Mouse (Mus musculus): ENCODE measurements around the gene Ubr4.

Ubr4 gene

GRCm38 (mm10) chr4:139432966-139433765 is 80.8 kb downstream of the Ubr4 start:
- peak; percentile 42 for DNase-seq

- DNase-seq: peak; percentile 33
These were observed 88.8 kb downstream of the Ubr4 start for GRCm38 (mm10) chr4:139441244-139441643.

- peak; percentile 43 for DNase-seq
These were observed 89.4 kb downstream of the Ubr4 start for GRCm38 (mm10) chr4:139441806-139442205.

GRCm38 (mm10) chr4:139442391-139443355 is 90.3 kb downstream of the Ubr4 start:
- peak; percentile 12 for DNase-seq

- DNase-seq: no peak
These were observed 91.9 kb downstream of the Ubr4 start for GRCm38 (mm10) chr4:139444315-139444714.

- no peak for DNase-seq
These were observed 93.8 kb downstream of the Ubr4 start for GRCm38 (mm10) chr4:139446176-139446575.

GRCm38 (mm10) chr4:139446731-139447675 is 94.6 kb downstream of the Ubr4 start:
- DNase-seq: peak; percentile 66

GRCm38 (mm10) chr4:139452944-139453700 is 100.7 kb downstream of the Ubr4 start:
- DNase-seq: no peak

- DNase-seq: no peak
These were observed 101.9 kb downstream of the Ubr4 start for GRCm38 (mm10) chr4:139454339-139454738.

- DNase-seq: no peak
These were observed 107.6 kb downstream of the Ubr4 start for GRCm38 (mm10) chr4:139459970-139460369.

- no peak for DNase-seq
These were observed 111.8 kb downstream of the Ubr4 start for GRCm38 (mm10) chr4:139464163-139464562.

GRCm38 (mm10) chr4:139466541-139466940 is 114.1 kb downstream of the Ubr4 start:
- no peak for DNase-seq

- peak; percentile 91 for DNase-seq
These were observed 117.8 kb downstream of the Ubr4 start for GRCm38 (mm10) chr4:139470198-139470597.

GRCm38 (mm10) chr4:139476663-139477625 is 124.5 kb downstream of the Ubr4 start:
- DNase-seq: peak; percentile 41

- DNase-seq: no peak
These were observed 125.6 kb downstream of the Ubr4 start for GRCm38 (mm10) chr4:139477983-139478382.

GRCm38 (mm10) chr4:139479176-139479575 is 126.8 kb downstream of the Ubr4 start:
- no peak for DNase-seq

- no peak for DNase-seq
These were observed 129.0 kb downstream of the Ubr4 start for GRCm38 (mm10) chr4:139481400-139481799.

- no peak for DNase-seq
These were observed 131.2 kb downstream of the Ubr4 start for GRCm38 (mm10) chr4:139483461-139484105.

- no peak for DNase-seq
These were observed 132.1 kb downstream of the Ubr4 start for GRCm38 (mm10) chr4:139484496-139484895.

GRCm38 (mm10) chr4:139487085-139487484 is 134.7 kb downstream of the Ubr4 start:
- DNase-seq: no peak
